Mouse (Mus musculus) kidney, adult 2 months (tissue): ENCODE results near the gene Cbwd1. TPM values are rescaled to one million over a fixed set of nuclear protein-coding genes. Genes with fewer than 3 reads are reported as not detected.
"Not testable (repeated sequence)": the region's sequence is repeated elsewhere in the genome, so short reads cannot be mapped to it uniquely, and the experiment has no call there.

Source experiments
- DNase-seq: peaks from one replicate; pipeline ENCODE4 v3.0.0; 2021
- H3K27ac ChIP-seq: fragments of 200-500 bp; 2 replicates; pipeline ENCODE4 v1.5.1; 2012; ENCODE audit warnings: low read depth, low read length, control low read depth, inconsistent platforms; ENCODE audit not compliant: insufficient read depth
- H3K27me3 ChIP-seq: fragments of 200-500 bp; replicated peaks from 2 replicates; pipeline ENCODE4 v1.6.1; 2012; ENCODE audit warnings: mild to moderate bottlenecking, moderate library complexity, low read length, inconsistent platforms; ENCODE audit not compliant: control insufficient read depth, insufficient read depth
- H3K36me3 ChIP-seq: fragments of 200-500 bp; 2 replicates; pipeline ENCODE4 v1.6.1; 2012; ENCODE audit warnings: mild to moderate bottlenecking, moderate library complexity, low read length, inconsistent platforms; ENCODE audit not compliant: control insufficient read depth, insufficient read depth
- H3K4me1 ChIP-seq: fragments of 200-500 bp; 2 replicates; pipeline ENCODE4 v1.6.1; 2011; ENCODE audit warnings: low read length; ENCODE audit not compliant: control insufficient read depth, insufficient read depth
- H3K4me3 ChIP-seq: fragments of 200-500 bp; 2 replicates; pipeline ENCODE4 v1.5.1; 2011; ENCODE audit warnings: mild to moderate bottlenecking, low read depth, low read length, control low read depth; ENCODE audit not compliant: insufficient read depth
- CTCF ChIP-seq: fragments of 200-500 bp; conservative IDR thresholded peaks from 2 replicates; pipeline ENCODE4 v1.5.1; 2011; ENCODE audit warnings: low read depth, mild to moderate bottlenecking, control low read depth, low read length, moderate library complexity, mixed read lengths; ENCODE audit not compliant: insufficient read depth, insufficient read length
- POLR2A ChIP-seq: fragments of 200-500 bp; IDR thresholded peaks from one replicate; pipeline ENCODE4 v1.6.1; 2011; ENCODE audit warnings: low read depth, low read length, control low read depth
- WGBS: fragments of 180-500 bp; shearing (Covaris S2); methylation state at CpG from one replicate; pipeline ENCODE4 v1.1.7; 2018; 5-methylcytosine and 5-hydroxymethylcytosine counted together
- polyA plus RNA-seq: library from polyadenylated mRNA; depleted of rRNA; stranded (reverse); fragments of >200 nt; gene quantifications from 2 replicates; pipeline ENCODE4 v1.2.3, GENCODE M21; 2012

Gene Cbwd1
- polyA plus RNA-seq, 1 experiment = 3.5 TPM

- H3K36me3 ChIP-seq = no peaks in the 10 kb centered on the region
- no peak overlapping the region for H3K27ac ChIP-seq
- no peak overlapping the region for H3K4me3 ChIP-seq
- 3% methylated on average over 57 of the region's 57 CpGs for WGBS
- TF ChIP-seq CTCF (no peak), POLR2A (no peak)
- H3K4me1 ChIP-seq = peaks cover 8% of the 10 kb centered on the region; the same call in 1 of the 2 replicates
- DNase-seq = no peak
- H3K27me3 ChIP-seq = peaks cover 6% of the 10 kb centered on the region
These were observed 64.2 kb downstream of the Cbwd1 start for GRCm38 (mm10) chr19:24897006-24897895.

GRCm38 (mm10) chr19:24896536-24896935, 64.9 kb downstream of the Cbwd1 start:
- DNase-seq = no peak
- TF ChIP-seq POLR2A (no peak), CTCF (no peak)
- WGBS = 31% methylated on average over 4 of the region's 4 CpGs
- Histone ChIP-seq H3K36me3 (no peaks in the 10 kb centered on the region), H3K4me3 (no peak overlapping the region), H3K4me1 (peaks cover 8% of the 10 kb centered on the region; the same call in 1 of the 2 replicates), H3K27ac (no peak overlapping the region), H3K27me3 (peaks cover 6% of the 10 kb centered on the region)

GRCm38 (mm10) chr19:24886888-24887287, 74.5 kb downstream of the Cbwd1 start:
- no peak for DNase-seq
- no peaks in the 10 kb centered on the region; the same call in 1 of the 2 replicates for H3K27me3 ChIP-seq
- no peak overlapping the region for H3K27ac ChIP-seq
- no peaks in the 10 kb centered on the region for H3K4me1 ChIP-seq
- no peaks in the 10 kb centered on the region for H3K36me3 ChIP-seq
- WGBS = 73% methylated on average over 3 of the region's 3 CpGs
- H3K4me3 ChIP-seq = no peak overlapping the region
- TF ChIP-seq CTCF = no peak
- no peak for TF ChIP-seq POLR2A

- H3K4me1 ChIP-seq = no peaks in the 10 kb centered on the region
These were observed 75.9 kb downstream of the Cbwd1 start for GRCm38 (mm10) chr19:24885504-24885903.

GRCm38 (mm10) chr19:24881237-24881636, 80.2 kb downstream of the Cbwd1 start:
- no peak for TF ChIP-seq CTCF
- TF ChIP-seq POLR2A = no peak
- no peak for DNase-seq
- no peak overlapping the region for H3K4me3 ChIP-seq
- no peak overlapping the region for H3K27ac ChIP-seq
- WGBS = 66% methylated on average over 4 of the region's 4 CpGs
- no peaks in the 10 kb centered on the region for H3K27me3 ChIP-seq
- H3K36me3 ChIP-seq = no peaks in the 10 kb centered on the region
- H3K4me1 ChIP-seq = no peaks in the 10 kb centered on the region

More at GRCm38 (mm10) chr19:24885504-24885903, 75.9 kb downstream of the Cbwd1 start:
- no peak overlapping the region for H3K4me3 ChIP-seq
- 7% methylated on average over 5 of the region's 5 CpGs for WGBS
- peak; percentile 57 for DNase-seq
- no peak overlapping the region for H3K27ac ChIP-seq
- no peaks in the 10 kb centered on the region for H3K36me3 ChIP-seq
- no peak for TF ChIP-seq POLR2A
- TF ChIP-seq CTCF = peak; percentile 91
- H3K27me3 ChIP-seq = no peaks in the 10 kb centered on the region

GRCm38 (mm10) chr19:24875129-24875870, 86.1 kb downstream of the Cbwd1 start, which contains the start of gene Gm10053:
Gm10053 (plus strand) TSS chr19:24875686.
- 70% methylated on average over 23 of the region's 26 CpGs for WGBS
- H3K4me3 ChIP-seq, H3K27me3 ChIP-seq, H3K36me3 ChIP-seq, H3K27ac ChIP-seq, H3K4me1 ChIP-seq, DNase-seq: not testable (repeated sequence)

GRCm38 (mm10) chr19:24873873-24874272, 87.5 kb downstream of the Cbwd1 start:
- no peak for DNase-seq
- peaks cover 3% of the 10 kb centered on the region; the same call in 1 of the 2 replicates for H3K4me1 ChIP-seq
- no peaks in the 10 kb centered on the region for H3K27me3 ChIP-seq
- 44% methylated on average over 2 of the region's 2 CpGs for WGBS
- H3K36me3 ChIP-seq = no peaks in the 10 kb centered on the region
- no peak overlapping the region for H3K4me3 ChIP-seq
- no peak overlapping the region for H3K27ac ChIP-seq
- TF ChIP-seq CTCF = no peak
- no peak for TF ChIP-seq POLR2A
